Mouse (Mus musculus): ENCODE measurements at regions not wholly inside any gene's neighbourhood (a gene's known extent, or its start where the extent isn't known, plus 50 kb on each side); places are given as distances from the start of the nearest gene placed in this dataset.

- no peak for DNase-seq
Measured at GRCm38 (mm10) chr6:58752496-58752895, 78.8 kb upstream of the Herc3 start.

GRCm38 (mm10) chr6:58756309-58757015 is 74.8 kb upstream of the Herc3 start:
- no peak for DNase-seq

- DNase-seq: no peak
Measured at GRCm38 (mm10) chr6:58757339-58757738, 73.9 kb upstream of the Herc3 start.

- peak; percentile 56 for DNase-seq
Measured at GRCm38 (mm10) chr6:58770654-58771218, 60.5 kb upstream of the Herc3 start.

- peak; percentile 17 for DNase-seq
Measured at GRCm38 (mm10) chr6:58772014-58772413, 59.3 kb upstream of the Herc3 start.
